Mouse (Mus musculus): ENCODE measurements around the gene Pigx. TPM values are rescaled to one million over a fixed set of nuclear protein-coding genes. Genes with fewer than 3 reads are reported as not detected.

Gene Pigx
- polyA plus RNA-seq (2017; shearing (Covaris generic)): 100 to 1,000 TPM; 161 to 181 TPM

GRCm38 (mm10) chr16:32099638-32100150 lies at the start of gene Pigx, which contains the start of gene Cep19:
Gene Pigx, minus strand, starts transcription at chr16:32099740.
Gene Cep19, plus strand, starts transcription at chr16:32099800.

GRCm38 (mm10) chr16:32078991-32079511 lies 20.5 kb downstream of the Pigx start, which contains the start of gene Pak2:
Gene Pak2, minus strand, starts transcription at chr16:32079342.

Other genes with a start within 250 kb of the Pigx start
- gene Meltf, start 220.9 kb downstream of the Pigx start, polyA plus RNA-seq (2017; shearing (Covaris generic)): under 1 TPM in 1 of 2 experiments, not detected in 1; 0.39 TPM
- 1 to 10 TPM in 1 of 2 experiments, not detected in 1; 1.1 TPM for gene Pigz, start 165.9 kb downstream of the Pigx start, polyA plus RNA-seq (2017; shearing (Covaris generic))
- 10 to 100 TPM; 32.8 to 48.4 TPM for gene 0610012G03Rik, start 151.2 kb downstream of the Pigx start, polyA plus RNA-seq (2017; shearing (Covaris generic))
- 10 to 100 TPM; 39.9 to 46.7 TPM for gene Ncbp2, start 151.2 kb downstream of the Pigx start, polyA plus RNA-seq (2017; shearing (Covaris generic))
- gene Senp5, start 96.5 kb downstream of the Pigx start, polyA plus RNA-seq (2017; shearing (Covaris generic)): 10 to 100 TPM; 17.2 to 19.6 TPM
- 100 to 1,000 TPM; 124 to 142 TPM for gene Pak2, start 20.4 kb downstream of the Pigx start, polyA plus RNA-seq (2017; shearing (Covaris generic))
- gene Cep19, start 60 bp upstream of the Pigx start, polyA plus RNA-seq (2017; shearing (Covaris generic)): 10 to 100 TPM; 28.6 to 34.3 TPM
- 100 to 1,000 TPM in 1 of 2 experiments, 10 to 100 TPM in 1; 69.0 to 105 TPM for gene Nrros, start 65.9 kb upstream of the Pigx start, polyA plus RNA-seq (2017; shearing (Covaris generic))
- not detected for gene Bex6, start 80.1 kb upstream of the Pigx start, polyA plus RNA-seq (2017; shearing (Covaris generic))
- 10 to 100 TPM; 14.9 to 19.6 TPM for gene Fbxo45, start 147.4 kb upstream of the Pigx start, polyA plus RNA-seq (2017; shearing (Covaris generic))
- gene Wdr53, start 147.5 kb upstream of the Pigx start, polyA plus RNA-seq (2017; shearing (Covaris generic)): 10 to 100 TPM; 22.1 to 22.4 TPM
- under 1 TPM; 0.18 to 0.27 TPM for gene Smco1, start 171.7 kb upstream of the Pigx start, polyA plus RNA-seq (2017; shearing (Covaris generic))
- 10 to 100 TPM; 16.5 to 20.2 TPM for gene Rnf168, start 177.7 kb upstream of the Pigx start, polyA plus RNA-seq (2017; shearing (Covaris generic))
- gene Ubxn7, start 232.5 kb upstream of the Pigx start, polyA plus RNA-seq (2017; shearing (Covaris generic)): 10 to 100 TPM; 20.9 to 21.8 TPM